ENCODE assay signal across 20 mouse cellular contexts in genomic region chr19:26930295-26931283, GRCm38 (mm10). TPM values are rescaled to one million over a fixed set of nuclear protein-coding genes. Genes with fewer than 3 reads are reported as not detected.
DNase-seq lines count a peak whose midpoint lies in the region; ATAC-seq lines count a peak whose summit lies in the region.
"Had no signal": no experiment of that assay in that cellular context is flagged by ENCODE, and none has a peak within 500 bp of the region (broad histone marks: within the 10 kb centered on the region; RNA-seq: fewer than 3 reads in every experiment).

No protein-coding gene starts in this region.

- no peaks in the 10 kb centered on the region for H3K36me3 ChIP-seq in hindbrain, embryonic 10.5 days
- H3K36me3 ChIP-seq in hindbrain, embryonic 12.5 days = no peaks in the 10 kb centered on the region
- H3K36me3 ChIP-seq in hindbrain, embryonic 16.5 days (ENCODE audit: control insufficient read depth, insufficient read depth, low read length) = no peaks in the 10 kb centered on the region
- H3K36me3 ChIP-seq in midbrain, embryonic 13.5 days = no peaks in the 10 kb centered on the region
- H3K36me3 ChIP-seq: embryonic facial prominence, embryonic 12.5 days; liver, embryonic 12.5 days had no signal

- no peak overlapping the region for H3K4me3 ChIP-seq in hindbrain, embryonic 10.5 days
- no peak overlapping the region for H3K4me3 ChIP-seq in hindbrain, embryonic 12.5 days
- no peak overlapping the region for H3K4me3 ChIP-seq in hindbrain, embryonic 16.5 days (ENCODE audit: low read length)
- H3K4me3 ChIP-seq in midbrain, embryonic 13.5 days (replicated peaks) = no peak overlapping the region
- H3K4me3 ChIP-seq: embryonic facial prominence, embryonic 12.5 days; liver, embryonic 12.5 days had no signal

- H3K4me1 ChIP-seq in hindbrain, embryonic 10.5 days (replicated peaks) = no peaks in the 10 kb centered on the region; the same call in 1 of the 2 replicates
- H3K4me1 ChIP-seq in hindbrain, embryonic 12.5 days = no peaks in the 10 kb centered on the region
- H3K4me1 ChIP-seq in hindbrain, embryonic 16.5 days (ENCODE audit: control insufficient read depth, insufficient read depth, low read depth, low read length) = no peaks in the 10 kb centered on the region; the same call in 1 of the 2 replicates
- no peaks in the 10 kb centered on the region for H3K4me1 ChIP-seq in midbrain, embryonic 13.5 days (replicated peaks)
- H3K4me1 ChIP-seq: embryonic facial prominence, embryonic 12.5 days; liver, embryonic 12.5 days had no signal

- no peak overlapping the region for H3K27ac ChIP-seq in hindbrain, embryonic 10.5 days
- H3K27ac ChIP-seq in hindbrain, embryonic 12.5 days = no peak overlapping the region
- H3K27ac ChIP-seq in hindbrain, embryonic 16.5 days (ENCODE audit: low read depth, low read length) = no peak overlapping the region
- H3K27ac ChIP-seq in midbrain, embryonic 13.5 days = no peak overlapping the region
- H3K27ac ChIP-seq: embryonic facial prominence, embryonic 12.5 days; liver, embryonic 12.5 days had no signal

- H3K27me3 ChIP-seq in hindbrain, embryonic 10.5 days (ENCODE audit: insufficient read depth, poor library complexity, severe bottlenecking) = no peaks in the 10 kb centered on the region
- H3K27me3 ChIP-seq in hindbrain, embryonic 12.5 days = no peaks in the 10 kb centered on the region
- H3K27me3 ChIP-seq in hindbrain, embryonic 16.5 days (replicated peaks; ENCODE audit: control insufficient read depth, insufficient read depth, low read length) = no peaks in the 10 kb centered on the region
- no peaks in the 10 kb centered on the region for H3K27me3 ChIP-seq in midbrain, embryonic 13.5 days
- H3K27me3 ChIP-seq: embryonic facial prominence, embryonic 12.5 days; liver, embryonic 12.5 days; Patski had no signal

- H3K9me3 ChIP-seq in hindbrain, embryonic 10.5 days = no peaks in the 10 kb centered on the region
- no peaks in the 10 kb centered on the region for H3K9me3 ChIP-seq in hindbrain, embryonic 12.5 days (replicated peaks)
- no peaks in the 10 kb centered on the region for H3K9me3 ChIP-seq in hindbrain, embryonic 16.5 days (ENCODE audit: control insufficient read depth, low read length)
- H3K9me3 ChIP-seq in midbrain, embryonic 13.5 days = no peaks in the 10 kb centered on the region
- H3K9me3 ChIP-seq: embryonic facial prominence, embryonic 12.5 days; liver, embryonic 12.5 days had no signal

- no peak overlapping the region for H3K9ac ChIP-seq in hindbrain, embryonic 12.5 days
- no peak overlapping the region for H3K9ac ChIP-seq in hindbrain, embryonic 16.5 days (ENCODE audit: low read depth, low read length)
- no peak overlapping the region for H3K9ac ChIP-seq in midbrain, embryonic 13.5 days (replicated peaks)
- H3K9ac ChIP-seq: embryonic facial prominence, embryonic 12.5 days; liver, embryonic 12.5 days had no signal

- peak; percentile 8 for DNase-seq in hindbrain, embryonic 10.5 days (ENCODE audit: low spot score)
- peak; percentile 48 to 57 for DNase-seq in right cerebral cortex, postnatal 10 days (ENCODE audit: low spot score in 2 of 2)
- no peak for DNase-seq in right cerebral cortex, adult 2 months (ENCODE audit: low spot score in 2 of 2)
- DNase-seq in kidney, postnatal 10 days = no peak
- DNase-seq in thymus, postnatal 36 days = no peak
- DNase-seq: B cell, adult 2 months; cerebellum, adult 9-10 months; heart, adult 18-20 months; kidney, adult 8-10 months; right cerebral cortex, postnatal 25 days; thymus, postnatal 4 days had no signal

- no peak overlapping the region for H3K4me2 ChIP-seq in hindbrain, embryonic 12.5 days (replicated peaks)
- H3K4me2 ChIP-seq in hindbrain, embryonic 16.5 days (ENCODE audit: low read length) = no peak overlapping the region
- H3K4me2 ChIP-seq in midbrain, embryonic 13.5 days (replicated peaks) = no peak overlapping the region
- H3K4me2 ChIP-seq: embryonic facial prominence, embryonic 12.5 days; liver, embryonic 12.5 days had no signal

- 66% methylated on average over 6 of the region's 6 CpGs for WGBS in hindbrain, embryonic 10.5 days
- 51% methylated on average over 6 of the region's 6 CpGs for WGBS in hindbrain, embryonic 12.5 days
- WGBS in hindbrain, embryonic 16.5 days = 46% methylated on average over 6 of the region's 6 CpGs
- WGBS in midbrain, embryonic 13.5 days = 79% methylated on average over 6 of the region's 6 CpGs

- no peak for ATAC-seq in hindbrain, embryonic 12.5 days (ENCODE audit: low FRiP score)
- ATAC-seq in hindbrain, embryonic 16.5 days = peak; percentile 65
- ATAC-seq in midbrain, embryonic 13.5 days = no peak
- ATAC-seq: liver, embryonic 12.5 days; Patski had no signal

RNA-seq across cellular contexts. Expression of gene Gm815, which starts 44.9 kb away (rescaled TPM):
- not detected in 2 replicates for polyA plus RNA-seq in hindbrain, embryonic 10.5 days (2016; fragmentation: Nextera tagmentation; extraction: Ambion mirVana)
- polyA plus RNA-seq in hindbrain, embryonic 12.5 days (2016; fragmentation: Nextera tagmentation; extraction: Ambion mirVana) = not detected in 2 replicates
- not detected in 2 replicates for polyA plus RNA-seq in hindbrain, embryonic 16.5 days (2015; fragmentation: Nextera tagmentation; extraction: Ambion mirVana)
- not detected in 2 replicates for polyA plus RNA-seq in midbrain, embryonic 13.5 days (2015; fragmentation: Nextera tagmentation; extraction: Ambion mirVana)
- polyA plus RNA-seq: embryonic facial prominence, embryonic 12.5 days; heart, embryonic 16.5 days; large intestine, adult 2 months; liver, embryonic 12.5 days; Patski; testis, adult 2 months had no signal

Comparison
In these comparisons a context has a peak if more than half of its experiments do, and no peak if none do; other contexts are left out.
1. DNase-seq: peak in hindbrain, embryonic 10.5 days (single experiment) and right cerebral cortex, postnatal 10 days (2 of 2); none in right cerebral cortex, adult 2 months (0 of 2), kidney, postnatal 10 days (single experiment) and thymus, postnatal 36 days (0 of 2).